ENCODE assay signal across 24 mouse cellular contexts in genomic region chr10:106910108-106910507, GRCm38 (mm10).
A peak's percentile ranks its signal among the peaks of the same experiment; 100 is the strongest.
DNase-seq lines count a peak whose midpoint lies in the region; ATAC-seq and TF ChIP-seq lines count a peak whose summit lies in the region.
"Had no signal": no experiment of that assay in that cellular context is flagged by ENCODE, and none has a peak within 500 bp of the region (broad histone marks: within the 10 kb centered on the region; RNA-seq: fewer than 3 reads in every experiment).

No protein-coding gene starts in this region.

- no peaks in the 10 kb centered on the region for H3K4me1 ChIP-seq in forebrain, embryonic 12.5 days
- no peaks in the 10 kb centered on the region for H3K4me1 ChIP-seq in forebrain, embryonic 11.5 days (replicated peaks; ENCODE audit: control insufficient read depth, insufficient read depth, low read length)
- peaks cover 2% of the 10 kb centered on the region; the same call in 1 of the 2 replicates for H3K4me1 ChIP-seq in forebrain, embryonic 14.5 days (ENCODE audit: control insufficient read depth, insufficient read depth, low read length)
- H3K4me1 ChIP-seq in forebrain, postnatal 0 days (ENCODE audit: insufficient read depth): no peaks in the 10 kb centered on the region
- H3K4me1 ChIP-seq in hindbrain, postnatal 0 days (ENCODE audit: insufficient read depth, low read length): no peaks in the 10 kb centered on the region
- H3K4me1 ChIP-seq: heart, embryonic 12.5 days; heart, embryonic 15.5 days; hindbrain, embryonic 10.5 days; hindbrain, embryonic 13.5 days had no signal

- no peaks in the 10 kb centered on the region for H3K36me3 ChIP-seq in forebrain, embryonic 12.5 days (replicated peaks)
- H3K36me3 ChIP-seq in forebrain, embryonic 11.5 days (ENCODE audit: control insufficient read depth, insufficient read depth, low read length): no peaks in the 10 kb centered on the region
- H3K36me3 ChIP-seq in forebrain, embryonic 14.5 days (ENCODE audit: control insufficient read depth, insufficient read depth, low read length): no peaks in the 10 kb centered on the region
- H3K36me3 ChIP-seq in forebrain, postnatal 0 days (ENCODE audit: insufficient read depth): 0 out of 2 replicates have a peak, but pooled peaks cover 4% of the 10 kb centered on the region
- no peaks in the 10 kb centered on the region for H3K36me3 ChIP-seq in hindbrain, postnatal 0 days (ENCODE audit: insufficient read depth, low read length)
- H3K36me3 ChIP-seq: heart, embryonic 12.5 days; heart, embryonic 15.5 days; hindbrain, embryonic 10.5 days had no signal

- H3K9ac ChIP-seq in forebrain, embryonic 12.5 days: no peak overlapping the region
- no peak overlapping the region for H3K9ac ChIP-seq in forebrain, embryonic 11.5 days (ENCODE audit: low read length)
- H3K9ac ChIP-seq in forebrain, embryonic 14.5 days (ENCODE audit: low read length): no peak overlapping the region
- no peak overlapping the region for H3K9ac ChIP-seq in forebrain, postnatal 0 days
- no peak overlapping the region for H3K9ac ChIP-seq in hindbrain, postnatal 0 days (replicated peaks; ENCODE audit: low read length)
- H3K9ac ChIP-seq: heart, embryonic 12.5 days; heart, embryonic 15.5 days; hindbrain, embryonic 13.5 days had no signal

- no peak for DNase-seq in forebrain, embryonic 11.5 days (ENCODE audit: low spot score)
- DNase-seq in Muller cell, postnatal 12 days (ENCODE audit: inconsistent ontology term): peak; percentile 35
- DNase-seq in forebrain, embryonic 14.5 days (ENCODE audit: low spot score): peak; percentile 56
- DNase-seq in forebrain, postnatal 0 days: no peak
- no peak for DNase-seq in hindbrain, postnatal 0 days (ENCODE audit: low spot score)
- no peak for DNase-seq in right cerebral cortex, adult 18-20 months
- DNase-seq: adrenal gland, postnatal 10 days; adrenal gland, postnatal 36 days; cerebellum, adult 11-12 months; cerebellum, adult 8-10 months; cerebellum, postnatal 10 days; gastrocnemius, postnatal 25 days; heart, adult 18-20 months; heart, postnatal 10 days; heart, postnatal 36 days had no signal

- no peak overlapping the region for H3K4me3 ChIP-seq in forebrain, embryonic 12.5 days (replicated peaks)
- no peak overlapping the region for H3K4me3 ChIP-seq in forebrain, embryonic 11.5 days (ENCODE audit: low read depth, low read length)
- H3K4me3 ChIP-seq in forebrain, embryonic 14.5 days (ENCODE audit: low read depth, low read length): no peak overlapping the region
- no peak overlapping the region for H3K4me3 ChIP-seq in forebrain, postnatal 0 days (ENCODE audit: low read depth, low read length)
- no peak overlapping the region for H3K4me3 ChIP-seq in hindbrain, postnatal 0 days (ENCODE audit: low read length)
- H3K4me3 ChIP-seq: heart, embryonic 12.5 days; heart, embryonic 15.5 days; hindbrain, embryonic 10.5 days; hindbrain, embryonic 13.5 days had no signal

- ATAC-seq in forebrain, embryonic 12.5 days (ENCODE audit: low FRiP score): peak; percentile 22; the same call in 1 of the 2 replicates
- no peak for ATAC-seq in forebrain, embryonic 11.5 days (replicated peaks; ENCODE audit: low FRiP score)
- ATAC-seq in forebrain, embryonic 14.5 days: peak; percentile 52; the same call in 1 of the 2 replicates
- ATAC-seq in forebrain, postnatal 0 days: peak; percentile 54; the same call in 1 of the 2 replicates
- no peak for ATAC-seq in hindbrain, postnatal 0 days
- ATAC-seq: hindbrain, embryonic 16.5 days; inflammation-experienced regulatory T-cells, adult 6 months; intestine, embryonic 16.5 days; Patski had no signal

- 34% methylated on average over 3 of the region's 3 CpGs for WGBS in forebrain, embryonic 12.5 days
- 38% methylated on average over 3 of the region's 3 CpGs for WGBS in forebrain, embryonic 11.5 days
- 18% methylated on average over 3 of the region's 3 CpGs for WGBS in forebrain, embryonic 14.5 days
- 17% methylated on average over 3 of the region's 3 CpGs for WGBS in forebrain, postnatal 0 days
- 50% methylated on average over 3 of the region's 3 CpGs for WGBS in hindbrain, postnatal 0 days

- no peak for TF ChIP-seq CTCF in forebrain, postnatal 0 days (IDR thresholded peaks at IDR 0.05; ENCODE audit: low read depth)
- TF ChIP-seq CTCF in hindbrain, postnatal 0 days (IDR thresholded peaks at IDR 0.05; ENCODE audit: low read depth): no peak

- H3K4me2 ChIP-seq in forebrain, embryonic 12.5 days: no peak overlapping the region
- no peak overlapping the region for H3K4me2 ChIP-seq in forebrain, embryonic 11.5 days (ENCODE audit: low read depth, low read length, severe bottlenecking)
- no peak overlapping the region for H3K4me2 ChIP-seq in forebrain, embryonic 14.5 days (ENCODE audit: low read length)
- H3K4me2 ChIP-seq in forebrain, postnatal 0 days (ENCODE audit: low read depth): no peak overlapping the region
- H3K4me2 ChIP-seq in hindbrain, postnatal 0 days (ENCODE audit: low read depth, low read length): no peak overlapping the region
- H3K4me2 ChIP-seq: heart, embryonic 12.5 days; heart, embryonic 15.5 days; hindbrain, embryonic 13.5 days had no signal

- H3K27ac ChIP-seq in forebrain, embryonic 12.5 days: no peak overlapping the region
- H3K27ac ChIP-seq in forebrain, embryonic 11.5 days (ENCODE audit: low read depth, low read length): no peak overlapping the region
- no peak overlapping the region for H3K27ac ChIP-seq in forebrain, embryonic 14.5 days (ENCODE audit: low read depth, low read length)
- H3K27ac ChIP-seq in forebrain, postnatal 0 days (ENCODE audit: low read depth, low read length): no peak overlapping the region
- H3K27ac ChIP-seq in hindbrain, postnatal 0 days: no peak overlapping the region
- H3K27ac ChIP-seq: heart, embryonic 15.5 days; hindbrain, embryonic 10.5 days; hindbrain, embryonic 13.5 days had no signal

- H3K9me3 ChIP-seq in forebrain, embryonic 12.5 days: 0 out of 2 replicates have a peak, but pooled peaks cover 3% of the 10 kb centered on the region
- no peaks in the 10 kb centered on the region; the same call in 1 of the 2 replicates for H3K9me3 ChIP-seq in forebrain, embryonic 11.5 days (ENCODE audit: control insufficient read depth, low read length)
- H3K9me3 ChIP-seq in forebrain, embryonic 14.5 days (replicated peaks; ENCODE audit: control insufficient read depth, low read length): 0 out of 2 replicates have a peak, but pooled peaks cover 3% of the 10 kb centered on the region
- H3K9me3 ChIP-seq in forebrain, postnatal 0 days (ENCODE audit: low read length): no peaks in the 10 kb centered on the region; the same call in 1 of the 2 replicates
- no peaks in the 10 kb centered on the region for H3K9me3 ChIP-seq in hindbrain, postnatal 0 days (ENCODE audit: low read length)
- H3K9me3 ChIP-seq: heart, embryonic 15.5 days had no signal

- H3K27me3 ChIP-seq in forebrain, embryonic 12.5 days: no peaks in the 10 kb centered on the region
- no peaks in the 10 kb centered on the region for H3K27me3 ChIP-seq in forebrain, embryonic 11.5 days (ENCODE audit: control insufficient read depth, insufficient read depth, low read length)
- no peaks in the 10 kb centered on the region for H3K27me3 ChIP-seq in forebrain, embryonic 14.5 days (replicated peaks; ENCODE audit: control insufficient read depth, insufficient read depth, low read length)
- no peaks in the 10 kb centered on the region for H3K27me3 ChIP-seq in forebrain, postnatal 0 days (ENCODE audit: insufficient read depth, low read length)
- no peaks in the 10 kb centered on the region for H3K27me3 ChIP-seq in hindbrain, postnatal 0 days (ENCODE audit: insufficient read depth, low read length)
- H3K27me3 ChIP-seq: heart, embryonic 12.5 days; heart, embryonic 15.5 days; hindbrain, embryonic 13.5 days had no signal

Comparison
In these comparisons a context has a peak if more than half of its experiments do, and no peak if none do; other contexts are left out.
1. ATAC-seq: peak in forebrain, embryonic 12.5 days (single experiment), forebrain, embryonic 14.5 days (single experiment) and forebrain, postnatal 0 days (single experiment); none in forebrain, embryonic 11.5 days (single experiment) and hindbrain, postnatal 0 days (single experiment).
2. DNase-seq: peak in Muller cell, postnatal 12 days (single experiment) and forebrain, embryonic 14.5 days (single experiment); none in forebrain, embryonic 11.5 days (single experiment), forebrain, postnatal 0 days (single experiment), hindbrain, postnatal 0 days (single experiment) and right cerebral cortex, adult 18-20 months (single experiment).